Mouse (Mus musculus): ENCODE data around the gene Tprkb.
"Not testable (repeated sequence)": the region's sequence is repeated elsewhere in the genome, so short reads cannot be mapped to it uniquely, and the experiment has no call there.

- not testable (repeated sequence) for TF ChIP-seq GATA1, TAL1 (IDR thresholded peaks at IDR 0.05; ENCODE audit: low read length)
Measured at GRCm38 (mm10) chr6:85864900-85865639, 46.6 kb upstream of the Tprkb start.
